Mouse (Mus musculus) neural tube, embryonic 11.5 days (tissue): ENCODE measurements around the gene E2f2. TPM values are rescaled to one million over a fixed set of nuclear protein-coding genes. Genes with fewer than 3 reads are reported as not detected.

ENCODE experiments used
- ATAC-seq: fragments of 200-750 bp; cut with Nextera tagmentation; 2 replicates; pipeline ENCODE4 v1.8.0; 2017; ENCODE audit warnings: moderate number of reproducible peaks, mild to moderate bottlenecking, moderate TSS enrichment, moderate library complexity; ENCODE audit not compliant: insufficient read depth, low FRiP score, low TSS enrichment
- DNase-seq: peaks from one replicate; pipeline ENCODE4 v3.0.0-alpha.2; 2015; ENCODE audit warnings: low spot score
- H3K27ac ChIP-seq: fragments of 300-500 bp; sonication (generic); 2 replicates; pipeline ENCODE4 v1.5.1; 2014; ENCODE audit warnings: low read depth, mild to moderate bottlenecking, low read length
- H3K27me3 ChIP-seq: fragments of 300-500 bp; sonication (generic); 2 replicates; pipeline ENCODE4 v1.6.1; 2014; ENCODE audit warnings: mild to moderate bottlenecking, low read length, mixed read lengths; ENCODE audit not compliant: control insufficient read depth, insufficient read depth
- H3K36me3 ChIP-seq: fragments of 300-500 bp; sonication (generic); 2 replicates; pipeline ENCODE4 v1.6.1; 2014; ENCODE audit warnings: mild to moderate bottlenecking, low read length, moderate library complexity, mixed read lengths; ENCODE audit not compliant: control insufficient read depth, insufficient read depth
- H3K4me1 ChIP-seq: fragments of 300-500 bp; sonication (generic); 2 replicates; pipeline ENCODE4 v1.6.1; 2014; ENCODE audit warnings: low read length, mixed read lengths; ENCODE audit not compliant: control insufficient read depth, insufficient read depth
- H3K4me2 ChIP-seq: fragments of 300-500 bp; sonication (generic); 2 replicates; pipeline ENCODE4 v1.6.1; 2014; ENCODE audit warnings: low read depth, mild to moderate bottlenecking, moderate library complexity
- H3K4me3 ChIP-seq: fragments of 300-500 bp; sonication (generic); 2 replicates; pipeline ENCODE4 v1.5.1; 2014; ENCODE audit warnings: low read depth, low read length
- H3K9ac ChIP-seq: fragments of 300-500 bp; sonication (generic); 2 replicates; pipeline ENCODE4 v1.6.1; 2014; ENCODE audit warnings: mild to moderate bottlenecking, low read length
- H3K9me3 ChIP-seq: fragments of 300-500 bp; sonication (generic); 2 replicates; pipeline ENCODE4 v1.6.1; 2016; ENCODE audit warnings: low read length; ENCODE audit not compliant: control insufficient read depth
- WGBS: fragments of 180-500 bp; shearing (Covaris S2); extraction: QIAGEN DNeasy Blood & Tissue Kit; methylation state at CpG from one replicate; pipeline ENCODE4 v1.1.7; 2014; 5-methylcytosine and 5-hydroxymethylcytosine counted together
- polyA plus RNA-seq: library from polyadenylated mRNA; unstranded; fragments of >200 nt; fragmentation: Nextera tagmentation; extraction: Ambion mirVana; gene quantifications from 2 replicates; pipeline ENCODE4 v1.2.1, GENCODE M21; 2014

E2f2 gene
- polyA plus RNA-seq, 1 experiment from 2014 or later, result 7.2 TPM

DNA sequence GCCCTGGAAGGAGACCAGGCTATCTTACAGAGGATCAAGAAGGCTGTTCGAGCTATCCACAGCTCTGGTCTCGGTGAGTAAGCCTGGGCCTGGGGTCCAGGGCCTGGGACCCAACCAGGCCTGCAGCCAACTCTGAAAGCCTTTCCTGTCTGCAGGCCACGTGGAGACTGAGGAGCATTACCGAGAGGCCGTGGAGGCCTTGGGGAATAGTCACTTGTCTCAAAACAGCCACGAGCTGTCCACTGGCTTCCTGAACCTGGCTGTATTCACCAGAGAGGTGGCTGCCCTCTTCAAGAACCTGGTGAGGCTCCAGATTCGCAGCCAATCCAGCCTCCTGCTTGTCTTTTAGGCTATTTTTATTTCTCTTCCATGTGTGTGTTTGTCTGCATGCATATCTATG, 55.2 kb downstream of the E2f2 start:
- Histone ChIP-seq H3K9me3 (no peaks in the 10 kb centered on the region), H3K36me3 (no peaks in the 10 kb centered on the region), H3K9ac (no peak overlapping the region), H3K4me2 (no peak overlapping the region), H3K27me3 (no peaks in the 10 kb centered on the region), H3K4me3 (no peak overlapping the region), H3K27ac (no peak overlapping the region), H3K4me1 (peaks cover 13% of the 10 kb centered on the region)
- WGBS, result 85% methylated on average over 7 of the region's 7 CpGs
- ATAC-seq, result no peak
- DNase-seq, result no peak

- Histone ChIP-seq H3K27me3 (no peaks in the 10 kb centered on the region), H3K4me3 (no peak overlapping the region), H3K4me1 (peaks cover 10% of the 10 kb centered on the region), H3K27ac (no peak overlapping the region), H3K9me3 (no peaks in the 10 kb centered on the region), H3K4me2 (no peak overlapping the region), H3K9ac (no peak overlapping the region), H3K36me3 (no peaks in the 10 kb centered on the region)
- DNase-seq (no peak), ATAC-seq (no peak)
- WGBS, result 81% methylated on average over 5 of the region's 5 CpGs
These were observed 56.4 kb downstream of the E2f2 start for GRCm38 (mm10) chr4:136228640-136229039.

DNA sequence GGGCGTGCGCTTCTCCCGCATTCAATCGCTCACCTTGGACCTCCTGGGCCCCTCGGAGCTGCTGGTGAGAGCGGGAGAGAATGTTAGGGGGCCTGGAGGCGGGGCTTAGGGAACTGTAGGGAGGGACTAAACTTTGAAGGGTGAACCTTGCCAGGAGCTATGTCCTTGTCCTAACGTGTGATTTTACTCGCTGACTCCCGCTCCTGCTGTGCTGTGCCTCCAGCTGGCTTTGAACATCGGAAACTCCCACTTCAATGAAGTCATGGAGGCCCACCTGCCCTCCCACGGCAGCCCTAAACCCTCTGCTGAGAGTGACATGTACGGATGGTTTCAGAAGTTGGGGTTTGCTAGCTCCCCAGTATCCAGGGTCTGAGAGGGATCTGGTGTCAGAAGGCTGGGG, 66.5 kb downstream of the E2f2 start:
- no peak overlapping the region for H3K27ac ChIP-seq
- peaks cover 15% of the 10 kb centered on the region for H3K27me3 ChIP-seq
- H3K9me3 ChIP-seq, result no peaks in the 10 kb centered on the region
- H3K4me1 ChIP-seq, result peaks cover 6% of the 10 kb centered on the region
- no peak overlapping the region for H3K9ac ChIP-seq
- WGBS, result 12% methylated on average over 13 of the region's 13 CpGs
- H3K4me3 ChIP-seq, result no peak overlapping the region
- ATAC-seq (no peak), DNase-seq (no peak)
- H3K36me3 ChIP-seq, result no peaks in the 10 kb centered on the region
- H3K4me2 ChIP-seq, result no peak overlapping the region

DNA sequence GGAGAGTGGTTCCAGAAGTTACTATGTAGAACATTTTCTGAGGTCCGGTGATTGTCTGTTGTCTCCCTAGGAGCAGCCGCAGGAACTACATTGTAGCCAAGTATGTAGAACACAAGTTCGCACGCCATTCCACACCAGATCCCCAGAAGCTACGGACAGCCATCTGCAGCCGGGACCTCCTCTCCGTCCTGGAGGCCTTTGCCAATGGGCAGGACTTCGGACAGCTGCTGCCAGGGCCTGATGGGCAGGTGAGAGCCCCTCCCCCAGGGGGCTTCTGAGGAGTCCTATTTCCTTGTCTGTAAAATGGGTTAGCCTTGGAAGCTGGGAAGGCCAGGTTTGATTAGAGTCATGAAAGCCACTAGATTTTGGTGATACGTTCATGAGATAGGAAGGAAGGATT, 66.9 kb downstream of the E2f2 start:
- no peak overlapping the region for H3K9ac ChIP-seq

GRCm38 (mm10) chr4:136239622-136240021, 67.4 kb downstream of the E2f2 start:
- Histone ChIP-seq H3K27ac (no peak overlapping the region), H3K4me3 (no peak overlapping the region), H3K27me3 (peaks cover 15% of the 10 kb centered on the region), H3K9me3 (no peaks in the 10 kb centered on the region), H3K4me1 (peaks cover 6% of the 10 kb centered on the region), H3K4me2 (no peak overlapping the region), H3K9ac (no peak overlapping the region), H3K36me3 (0 out of 2 replicates have a peak, but pooled peaks cover 2% of the 10 kb centered on the region)
- DNase-seq (peak; percentile 79), ATAC-seq (no peak)
- WGBS, result 20% methylated on average over 8 of the region's 8 CpGs

More for the DNA sequence above, 66.9 kb downstream of the E2f2 start:
- ATAC-seq (no peak), DNase-seq (no peak)
- Histone ChIP-seq H3K4me1 (peaks cover 6% of the 10 kb centered on the region), H3K36me3 (0 out of 2 replicates have a peak, but pooled peaks cover 1% of the 10 kb centered on the region), H3K27ac (no peak overlapping the region), H3K9me3 (no peaks in the 10 kb centered on the region), H3K4me3 (no peak overlapping the region), H3K4me2 (no peak overlapping the region), H3K27me3 (peaks cover 15% of the 10 kb centered on the region)
- 72% methylated on average over 9 of the region's 9 CpGs for WGBS

DNA sequence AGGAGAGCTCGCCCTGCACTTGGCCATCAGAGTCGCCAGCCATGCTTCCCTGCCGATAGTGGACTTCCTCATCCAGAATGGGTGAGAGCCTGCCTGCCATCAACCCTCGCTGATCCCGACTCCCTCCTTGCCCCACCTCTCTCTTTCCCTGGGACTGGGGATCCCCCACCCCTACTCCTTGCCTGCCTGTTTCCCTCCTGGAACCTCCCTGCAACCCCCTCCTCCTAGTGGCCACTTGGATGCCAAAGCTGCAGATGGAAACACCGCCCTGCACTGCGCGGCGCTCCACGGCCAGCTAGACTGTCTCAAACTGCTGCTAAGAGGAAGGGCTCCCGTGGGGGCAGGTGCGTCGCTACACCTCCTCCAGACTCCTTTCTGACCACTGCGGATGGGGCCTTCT, 67.9 kb downstream of the E2f2 start:
- H3K9me3 ChIP-seq, result no peaks in the 10 kb centered on the region
- peaks cover 6% of the 10 kb centered on the region for H3K4me1 ChIP-seq
- H3K27me3 ChIP-seq, result peaks cover 15% of the 10 kb centered on the region
- DNase-seq, result no peak
- no peak overlapping the region for H3K9ac ChIP-seq
- no peak overlapping the region for H3K27ac ChIP-seq
- H3K4me2 ChIP-seq, result no peak overlapping the region
- no peak overlapping the region for H3K4me3 ChIP-seq
- WGBS, result 68% methylated on average over 14 of the region's 14 CpGs
- ATAC-seq, result no peak
- H3K36me3 ChIP-seq, result 0 out of 2 replicates have a peak, but pooled peaks cover 2% of the 10 kb centered on the region

DNA sequence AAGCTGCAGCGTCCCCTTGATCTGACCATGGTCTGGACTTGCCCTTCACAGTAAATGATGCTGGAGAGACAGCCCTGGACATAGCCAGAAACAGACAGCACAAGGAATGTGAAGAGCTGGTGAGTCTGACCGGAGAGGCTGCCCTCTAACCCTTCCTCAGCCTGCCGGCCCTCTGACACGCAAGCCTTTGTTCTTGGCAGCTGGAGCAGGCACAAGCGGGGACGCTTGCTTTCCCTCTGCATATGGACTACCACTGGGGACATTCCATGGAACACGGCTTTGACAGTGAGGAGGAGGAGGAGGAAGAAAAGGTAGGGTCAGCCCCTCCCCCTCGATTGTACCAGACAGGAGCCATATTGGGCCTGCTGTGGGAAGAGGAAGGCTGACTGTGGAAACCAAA, 68.8 kb downstream of the E2f2 start:
- Histone ChIP-seq H3K36me3 (0 out of 2 replicates have a peak, but pooled peaks cover 2% of the 10 kb centered on the region), H3K4me3 (no peak overlapping the region), H3K4me2 (no peak overlapping the region), H3K9ac (no peak overlapping the region), H3K27ac (no peak overlapping the region), H3K27me3 (peaks cover 18% of the 10 kb centered on the region), H3K4me1 (peaks cover 8% of the 10 kb centered on the region), H3K9me3 (no peaks in the 10 kb centered on the region)
- WGBS, result 48% methylated on average over 8 of the region's 8 CpGs
- no peak for DNase-seq
- no peak for ATAC-seq

DNA sequence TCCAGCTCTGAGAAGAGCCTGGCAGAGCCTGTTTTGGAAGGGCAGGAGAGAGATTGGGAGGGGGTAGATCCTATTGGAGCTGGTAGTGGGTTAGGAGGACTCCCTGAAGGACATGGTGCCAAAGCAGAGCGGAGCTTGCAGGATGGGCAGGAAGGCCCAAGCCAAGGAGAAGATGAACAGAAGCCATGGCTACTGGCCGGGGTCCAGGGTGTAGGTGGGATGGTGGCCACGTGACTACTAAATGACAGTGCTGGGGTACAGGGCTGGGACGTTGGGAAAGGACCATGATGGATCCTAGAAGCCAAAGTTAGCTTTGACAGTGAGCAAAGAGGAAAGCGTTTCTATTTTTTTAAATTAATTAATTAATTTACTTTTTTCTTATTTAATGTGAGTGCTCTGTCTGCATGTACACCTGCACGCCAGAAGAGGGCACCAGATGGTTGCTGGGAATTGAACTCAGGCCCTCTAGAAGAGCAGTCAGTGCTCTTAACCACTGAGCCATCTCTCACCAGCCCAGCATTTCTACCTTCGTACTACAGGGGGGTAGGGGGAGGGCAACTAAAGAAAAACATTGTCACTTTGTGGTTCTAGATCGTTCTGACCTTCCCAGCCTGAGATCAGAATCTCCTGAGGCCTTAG, 70.0 kb downstream of the E2f2 start:
- Histone ChIP-seq H3K4me1 (peaks cover 21% of the 10 kb centered on the region), H3K27ac (no peak overlapping the region), H3K4me3 (no peak overlapping the region), H3K27me3 (peaks cover 26% of the 10 kb centered on the region), H3K36me3 (0 out of 2 replicates have a peak, but pooled peaks cover 2% of the 10 kb centered on the region), H3K9me3 (no peaks in the 10 kb centered on the region), H3K9ac (no peak overlapping the region), H3K4me2 (no peak overlapping the region)
- WGBS, result 49% methylated on average over 8 of the region's 8 CpGs
- ATAC-seq (no peak), DNase-seq (no peak)

DNA sequence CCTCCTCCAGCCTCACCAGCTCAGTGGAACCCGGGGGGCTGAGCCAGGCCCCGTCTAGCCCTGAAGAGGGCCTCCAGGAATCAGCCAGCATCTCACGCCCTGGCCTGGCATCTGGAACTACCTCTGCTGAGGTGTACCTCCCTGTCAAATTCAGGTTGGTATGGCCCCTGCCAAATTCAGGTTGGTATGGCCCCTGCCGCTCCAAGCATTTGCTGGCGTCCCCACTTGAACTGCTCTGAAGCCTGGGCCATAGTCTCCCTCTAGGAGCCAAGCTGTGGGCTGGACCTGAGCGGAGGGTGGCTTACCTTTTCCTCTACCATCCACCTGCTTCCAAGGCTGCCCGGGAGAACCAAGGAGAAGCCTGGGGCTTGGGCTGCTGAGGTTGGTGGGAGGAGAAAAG, 70.5 kb downstream of the E2f2 start:
- 86% methylated on average over 7 of the region's 7 CpGs for WGBS
- 0 out of 2 replicates have a peak, but pooled peaks cover 2% of the 10 kb centered on the region for H3K36me3 ChIP-seq
- DNase-seq (no peak), ATAC-seq (no peak)
- H3K27me3 ChIP-seq, result peaks cover 27% of the 10 kb centered on the region
- no peak overlapping the region for H3K4me2 ChIP-seq
- no peak overlapping the region for H3K4me3 ChIP-seq
- peaks cover 25% of the 10 kb centered on the region for H3K4me1 ChIP-seq
- H3K9ac ChIP-seq, result no peak overlapping the region
- no peaks in the 10 kb centered on the region for H3K9me3 ChIP-seq
- no peak overlapping the region for H3K27ac ChIP-seq
